Mouse (Mus musculus) left cerebral cortex, postnatal 10 days (tissue): ENCODE results near the gene Hacd4. TPM values are rescaled to one million over a fixed set of nuclear protein-coding genes. Genes with fewer than 3 reads are reported as not detected.

Source experiments
- DNase-seq, 2 experiments: peaks; one replicate each; pipeline ENCODE4 v3.0.0; 2021 to 2022; ENCODE audit warnings: low spot score in 2 of 2, mixed read lengths in 1 of 2; ENCODE audit errors: extremely low spot score in 1 of 2
- intact Hi-C: fragments of 180-260 bp; cut with DNase I; formaldehyde crosslinking; loops from one replicate; pipeline ENCODE4 v1.15.1; 2025
- total RNA-seq, 2 experiments: library from RNA; stranded (reverse); gene quantifications; 2 replicates each; pipeline ENCODE4 v1.2.3; 2021

Hacd4 gene
- total RNA-seq, 2 experiments from 2014 or later, result 2.8 to 3.5 TPM

DNA sequence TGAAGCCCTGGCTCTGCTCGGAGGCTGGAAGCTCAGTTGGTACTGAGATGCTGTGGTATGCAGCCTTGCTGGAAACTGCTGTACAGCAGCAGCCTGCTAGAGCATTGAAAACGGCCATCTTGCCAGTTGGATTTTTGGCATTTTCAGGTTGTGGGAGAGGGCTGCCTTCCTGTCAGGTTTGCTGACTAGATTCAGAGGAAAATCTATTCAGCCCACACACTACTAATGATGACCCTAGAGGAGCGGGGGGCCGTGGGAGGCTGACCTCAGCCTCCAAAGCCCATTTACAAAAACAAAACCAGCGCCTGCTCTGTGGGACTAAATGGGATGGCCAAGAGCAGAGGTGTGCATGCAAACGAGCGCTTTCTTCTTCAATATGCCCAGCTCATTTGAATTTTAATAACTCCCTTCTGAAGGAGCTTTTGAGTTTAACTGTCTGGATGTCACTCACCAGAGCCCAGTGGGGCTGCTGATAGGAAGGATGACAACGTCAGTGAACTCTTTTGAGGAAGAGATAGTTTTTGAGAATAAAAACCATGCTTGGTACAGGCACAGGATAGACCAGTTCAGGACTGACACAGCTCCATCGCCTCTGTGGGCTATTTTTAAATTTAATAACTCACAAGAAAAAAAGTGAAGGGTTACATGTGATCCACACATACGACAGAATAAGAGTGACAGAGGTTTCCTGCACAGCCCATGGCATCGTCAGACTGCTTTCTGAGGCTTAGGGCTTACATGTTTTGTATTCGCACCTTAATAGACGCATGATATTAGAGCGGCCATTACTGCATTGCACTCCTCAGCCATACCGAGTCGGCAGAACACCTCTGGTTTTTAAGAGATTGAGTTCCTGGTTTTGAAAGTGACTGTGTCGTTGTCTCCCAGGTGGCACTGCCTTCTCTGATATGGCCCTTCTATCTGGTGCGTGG is 66.2 kb downstream of the Hacd4 start:
- DNase-seq, result no peak
- intact Hi-C loops, result no loop called here

DNA sequence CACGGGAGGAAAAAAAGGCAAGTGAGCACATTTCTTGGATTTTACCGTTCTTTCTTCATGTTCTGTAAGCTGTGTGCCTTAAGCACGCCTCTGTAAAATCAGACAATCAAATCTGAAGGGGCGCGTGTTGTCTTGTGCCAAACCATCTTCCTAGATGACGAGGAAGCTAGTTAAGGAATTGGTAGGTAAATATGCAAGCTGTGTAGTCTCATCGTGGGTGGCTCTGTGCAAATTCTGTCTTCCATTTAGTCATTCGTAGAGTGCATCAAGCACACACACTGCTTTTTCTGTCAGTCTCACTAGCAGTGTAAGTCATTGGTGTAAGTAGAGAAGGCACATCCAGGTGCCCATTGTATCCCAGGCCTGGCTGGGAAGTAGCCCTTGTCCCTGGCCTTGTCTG is 67.9 kb downstream of the Hacd4 start:
- no peak for DNase-seq

DNA sequence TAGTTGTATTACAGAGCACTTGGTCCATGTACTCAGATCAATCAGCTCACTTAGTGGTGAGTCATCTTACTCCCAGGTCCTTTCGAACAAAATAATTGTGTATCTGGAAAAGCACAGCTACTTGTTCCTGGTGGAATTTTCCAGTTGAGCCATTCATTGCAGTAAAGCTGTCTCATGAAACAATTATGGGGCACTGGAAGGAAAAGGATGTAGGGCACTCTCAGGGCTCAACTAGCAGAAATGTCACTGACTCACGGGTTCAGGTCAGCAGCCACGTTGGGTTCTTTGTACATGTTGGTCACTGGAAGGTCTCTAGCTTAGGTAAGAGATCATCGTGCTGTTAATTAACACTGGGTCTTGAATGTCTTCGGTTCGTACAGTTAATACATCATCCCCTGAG is 68.8 kb downstream of the Hacd4 start:
- intact Hi-C loops, result no loop called here
- DNase-seq, result no peak

More for the DNA sequence above, 67.9 kb downstream of the Hacd4 start:
- intact Hi-C loops, result no loop called here

DNA sequence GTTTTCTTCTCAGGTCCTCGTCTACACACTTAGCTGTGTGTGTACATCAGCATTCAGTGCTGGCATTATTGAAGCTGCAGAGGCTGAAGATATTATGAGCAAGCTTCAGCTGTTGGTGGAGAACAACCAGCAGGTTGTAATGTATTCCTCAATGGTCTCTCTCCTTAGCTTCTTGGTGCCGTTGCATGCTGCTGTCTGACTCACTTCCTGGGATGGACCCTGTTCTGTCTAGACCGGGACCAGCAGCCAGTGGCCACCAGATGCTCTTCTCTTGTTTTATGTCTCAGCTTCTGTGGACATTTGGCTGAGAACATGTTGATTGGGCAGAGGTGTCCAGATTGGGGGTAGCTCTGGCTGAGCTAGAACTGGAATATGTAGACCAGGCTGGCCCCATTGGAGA is 81.3 kb downstream of the Hacd4 start:
- intact Hi-C loops, result no loop called here
- no peak for DNase-seq

DNA sequence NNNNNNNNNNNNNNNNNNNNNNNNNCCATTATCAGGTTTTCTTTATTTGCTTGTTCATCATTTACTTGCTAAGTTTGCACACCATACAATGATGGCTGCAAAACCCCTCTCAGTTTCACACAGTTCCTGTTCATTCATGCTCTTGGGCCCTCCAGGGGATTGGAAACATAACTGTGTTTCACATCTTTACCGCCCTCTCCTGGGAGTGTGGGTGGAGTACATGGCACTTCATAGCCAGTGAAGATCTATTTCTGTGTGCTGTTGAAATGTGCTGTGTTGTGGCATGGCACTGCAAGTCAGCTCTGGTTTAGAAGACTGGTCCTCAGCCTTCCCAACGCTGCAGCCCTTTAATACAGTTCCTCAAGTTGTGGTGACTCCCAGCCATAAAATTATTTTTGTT is 82.1 kb downstream of the Hacd4 start:
- intact Hi-C loops, result no loop called here
- peak in 1 of 2 experiments; percentile 33 for DNase-seq

DNA sequence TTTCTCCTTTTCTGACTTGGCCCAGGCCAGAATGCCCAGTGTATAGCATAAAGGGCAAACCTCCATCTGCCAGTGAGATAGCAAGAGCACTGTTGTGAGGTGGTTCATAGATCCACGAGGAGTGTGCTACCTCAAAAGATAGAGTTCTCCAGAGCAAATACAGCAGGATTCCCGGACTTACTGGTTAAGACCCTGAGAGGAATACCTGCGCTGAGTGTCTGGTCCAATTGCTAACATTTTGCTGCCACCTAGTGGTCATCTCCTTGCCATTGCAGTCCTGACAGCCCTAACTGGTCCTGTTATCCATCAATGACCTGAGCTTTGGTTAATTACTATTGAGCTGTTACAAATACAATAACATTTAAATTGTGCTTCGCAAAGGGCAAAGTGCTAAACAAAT is 87.8 kb downstream of the Hacd4 start:
- peak; percentile 48 to 81 for DNase-seq
- intact Hi-C loops, result loop anchor here (2.0 to 5.0 kb wide), 4 partner anchors 44 to 984 kb away; no protein-coding TSS in a partner anchor

Other genes with a start within 250 kb of the Hacd4 start
- not detected for gene Ifnb1, start 83.8 kb upstream of the Hacd4 start, total RNA-seq
- not detected for gene Ifna15, start 119.3 kb upstream of the Hacd4 start, total RNA-seq
- not detected for gene Ifna14, start 132.9 kb upstream of the Hacd4 start, total RNA-seq
- not detected for gene Ifna9, start 153.5 kb upstream of the Hacd4 start, total RNA-seq
- gene Ifna12, start 164.4 kb upstream of the Hacd4 start, total RNA-seq, result not detected
- gene C87499, start 195.5 kb upstream of the Hacd4 start, total RNA-seq, result not detected
- not detected for gene Ifna13, start 205.5 kb upstream of the Hacd4 start, total RNA-seq
- not detected for gene Ifna16, start 238.0 kb upstream of the Hacd4 start, total RNA-seq
- not detected for gene Ifna2, start 245.0 kb upstream of the Hacd4 start, total RNA-seq